Mouse (Mus musculus) mammary gland, adult 2 months (tissue): Measurements from ENCODE around the gene Psmd2. TPM values are rescaled to one million over a fixed set of nuclear protein-coding genes. Genes with fewer than 3 reads are reported as not detected.

ENCODE experiments used
- polyA plus RNA-seq: library from polyadenylated mRNA; depleted of rRNA; stranded (reverse); fragments of >200 nt; gene quantifications from 2 replicates; pipeline ENCODE4 v1.2.3, GENCODE M21; 2012; ENCODE audit warnings: low replicate concordance; rRNA removed

Psmd2 gene
- 56.1 and 124 TPM in 2 replicates for polyA plus RNA-seq

GRCm38 (mm10) chr16:20651076-20651946 is at the start of gene Psmd2:
Gene Psmd2, plus strand, starts transcription at chr16:20651652.

GRCm38 (mm10) chr16:20611357-20612227 is 39.9 kb upstream of the Psmd2 start, which contains the start of the genes Eef1akmt4, Gm49333 and Alg3:
Gene Eef1akmt4, plus strand, starts transcription at chr16:20611593.
Gene Gm49333, plus strand, starts transcription at chr16:20611610.
Gene Alg3, minus strand, starts transcription at chr16:20611735.

GRCm38 (mm10) chr16:20621191-20621990 is 30.1 kb upstream of the Psmd2 start, which contains the start of gene Camk2n2:
Gene Camk2n2, minus strand, starts transcription at chr16:20621287.

DNA sequence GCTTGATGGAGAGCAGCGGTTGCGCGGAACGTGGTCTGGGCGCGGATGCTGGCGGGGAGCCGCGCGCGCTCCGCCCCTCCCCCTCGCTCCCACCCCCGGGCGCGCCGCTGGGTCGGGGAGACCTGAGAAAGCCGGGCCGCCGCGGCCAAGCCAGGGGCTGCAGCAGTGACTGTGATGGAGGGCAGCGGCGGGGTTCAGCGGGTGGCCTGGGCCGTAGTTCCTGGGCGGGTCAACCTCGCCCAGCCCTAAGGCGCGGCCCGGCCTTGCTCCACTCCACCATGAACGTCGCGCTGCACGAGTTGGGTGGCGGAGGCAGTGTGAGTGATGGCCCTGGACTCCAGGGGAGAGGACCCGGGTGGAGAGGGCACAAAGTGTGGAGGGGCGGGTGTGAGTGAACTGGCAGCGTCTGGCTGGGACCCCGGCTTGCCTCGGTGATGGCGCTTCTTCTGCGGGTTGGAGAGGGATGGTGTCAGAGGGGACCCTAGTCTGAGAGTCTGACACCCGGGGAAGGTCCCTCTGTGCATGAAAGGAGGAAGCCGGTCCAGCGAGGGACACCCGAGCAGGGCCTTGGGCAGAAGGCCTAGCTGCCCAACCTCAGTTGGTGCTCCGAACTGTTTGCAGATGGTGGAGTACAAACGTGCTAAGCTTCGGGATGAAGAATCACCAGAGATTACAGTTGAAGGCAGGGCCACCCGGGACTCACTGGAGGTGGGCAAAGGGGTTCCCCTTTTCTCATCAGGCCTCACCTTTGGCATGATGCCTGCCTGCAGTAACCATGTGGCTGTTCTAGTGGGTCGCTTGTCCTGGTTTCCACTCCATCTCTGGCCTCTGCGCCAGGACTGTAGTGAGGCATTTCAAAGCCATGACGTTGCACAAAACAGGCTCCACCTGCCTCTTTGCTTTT is 21.5 kb upstream of the Psmd2 start, which contains the start of gene Ece2:
TSS of gene Ece2 (plus strand) at position 98 of the 904 bp plus-strand sequence.

DNA sequence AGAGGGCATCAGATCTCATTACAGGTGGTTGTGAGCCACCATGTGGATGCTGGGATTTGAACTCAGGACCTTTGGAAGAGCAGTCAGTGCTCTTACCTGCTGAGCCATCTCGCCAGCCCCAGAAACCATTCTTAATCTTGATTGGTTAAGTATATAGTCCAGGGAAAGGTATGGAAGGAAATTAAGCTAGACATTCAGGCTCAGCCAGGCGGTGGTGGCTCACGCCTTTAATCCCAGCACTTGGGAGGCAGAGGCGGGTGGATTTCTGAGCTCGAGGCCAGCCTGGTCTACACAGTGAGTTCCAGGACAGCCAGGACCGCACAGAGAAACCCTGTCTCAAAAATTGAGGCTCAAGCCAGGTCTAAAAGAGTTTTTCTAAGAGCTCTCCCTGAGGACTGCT is 16.6 kb downstream of the Psmd2 start, which contains the start of gene Eif4g1:
TSS of gene Eif4g1 (plus strand) at position 301 of the 400 bp plus-strand sequence.

GRCm38 (mm10) chr16:20693111-20693701 is 41.8 kb downstream of the Psmd2 start, which contains the start of gene Fam131a:
Gene Fam131a, plus strand, starts transcription at chr16:20693241.

Other genes starting within 250 kb of the Psmd2 start
- 73.3 and 146 TPM in 2 replicates for gene Abcc5, start 225.3 kb upstream of the Psmd2 start, polyA plus RNA-seq
- 21.0 and 31.7 TPM in 2 replicates for gene Eif2b5, start 152.8 kb upstream of the Psmd2 start, polyA plus RNA-seq
- 28.1 and 40.9 TPM in 2 replicates for gene Dvl3, start 134.7 kb upstream of the Psmd2 start, polyA plus RNA-seq
- 358 and 433 TPM in 2 replicates for gene Ap2m1, start 116.2 kb upstream of the Psmd2 start, polyA plus RNA-seq
- 36.3 and 59.9 TPM in 2 replicates for gene Abcf3, start 103.1 kb upstream of the Psmd2 start, polyA plus RNA-seq
- 0.07 and 0.08 TPM in 2 replicates for gene Vwa5b2, start 62.2 kb upstream of the Psmd2 start, polyA plus RNA-seq
- gene Eef1akmt4, start 40.1 kb upstream of the Psmd2 start, polyA plus RNA-seq: 11.1 and 19.6 TPM in 2 replicates
- 0.11 TPM in 1 of 2 replicates, not detected in the other for gene Gm49333, start 40.0 kb upstream of the Psmd2 start, polyA plus RNA-seq
- gene Alg3, start 39.9 kb upstream of the Psmd2 start, polyA plus RNA-seq: 21.7 and 34.6 TPM in 2 replicates
- 3.1 and 3.8 TPM in 2 replicates for gene Camk2n2, start 30.4 kb upstream of the Psmd2 start, polyA plus RNA-seq
- 0.39 and 0.80 TPM in 2 replicates for gene Ece2, start 21.8 kb upstream of the Psmd2 start, polyA plus RNA-seq
- gene Eif4g1, start 16.7 kb downstream of the Psmd2 start, polyA plus RNA-seq: 561 and 704 TPM in 2 replicates
- gene Fam131a, start 41.6 kb downstream of the Psmd2 start, polyA plus RNA-seq: 12.4 and 13.4 TPM in 2 replicates
- 8.1 and 18.2 TPM in 2 replicates for gene Polr2h, start 66.0 kb downstream of the Psmd2 start, polyA plus RNA-seq
- 19.8 and 20.9 TPM in 2 replicates for gene Clcn2, start 66.1 kb downstream of the Psmd2 start, polyA plus RNA-seq
- 15.3 and 17.7 TPM in 2 replicates for gene Chrd, start 81.5 kb downstream of the Psmd2 start, polyA plus RNA-seq
- gene Thpo, start 82.9 kb downstream of the Psmd2 start, polyA plus RNA-seq: 3.8 and 7.6 TPM in 2 replicates